Mouse (Mus musculus): ENCODE measurements around the gene Dusp15.

Dusp15 gene

DNA sequence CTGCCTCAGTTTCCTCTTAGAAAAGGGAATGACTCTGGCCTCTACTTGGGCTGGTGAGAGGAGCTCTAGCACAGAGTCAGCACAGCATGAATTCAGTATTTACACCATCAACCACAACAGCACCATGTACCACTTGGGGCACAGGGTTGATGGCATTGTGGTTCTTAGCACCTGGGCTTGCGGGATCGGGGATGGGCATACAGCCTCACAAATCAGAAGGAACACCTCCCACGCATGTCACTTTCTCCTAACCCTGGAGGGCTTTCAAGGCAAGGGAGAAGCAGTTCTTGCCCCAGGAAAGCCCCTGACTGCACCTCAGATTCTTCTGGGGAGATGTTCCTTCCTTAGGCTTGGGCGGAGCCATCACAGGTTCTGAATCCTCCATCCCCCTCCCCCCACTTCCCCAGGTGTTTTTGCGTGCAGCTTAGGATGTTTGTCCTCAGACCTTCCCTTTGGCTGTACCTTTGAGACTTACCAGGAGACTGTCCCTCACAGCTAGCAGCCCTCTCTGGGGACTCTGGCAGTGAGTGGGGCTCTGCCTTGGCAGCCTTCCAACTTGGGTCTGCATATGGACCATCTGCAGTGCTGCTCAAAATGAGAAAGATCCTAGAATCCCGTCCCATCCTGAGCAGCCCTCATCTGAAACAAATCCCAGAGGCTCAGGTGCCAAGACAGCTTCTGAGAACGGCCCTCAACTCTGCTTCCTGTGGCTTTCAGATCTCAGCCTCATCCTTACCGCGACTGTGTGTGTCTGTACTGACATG is 45.0 kb downstream of the Dusp15 start:
- DNase-seq (ENCODE audit: low read depth, low spot score): peak; percentile 43

DNA sequence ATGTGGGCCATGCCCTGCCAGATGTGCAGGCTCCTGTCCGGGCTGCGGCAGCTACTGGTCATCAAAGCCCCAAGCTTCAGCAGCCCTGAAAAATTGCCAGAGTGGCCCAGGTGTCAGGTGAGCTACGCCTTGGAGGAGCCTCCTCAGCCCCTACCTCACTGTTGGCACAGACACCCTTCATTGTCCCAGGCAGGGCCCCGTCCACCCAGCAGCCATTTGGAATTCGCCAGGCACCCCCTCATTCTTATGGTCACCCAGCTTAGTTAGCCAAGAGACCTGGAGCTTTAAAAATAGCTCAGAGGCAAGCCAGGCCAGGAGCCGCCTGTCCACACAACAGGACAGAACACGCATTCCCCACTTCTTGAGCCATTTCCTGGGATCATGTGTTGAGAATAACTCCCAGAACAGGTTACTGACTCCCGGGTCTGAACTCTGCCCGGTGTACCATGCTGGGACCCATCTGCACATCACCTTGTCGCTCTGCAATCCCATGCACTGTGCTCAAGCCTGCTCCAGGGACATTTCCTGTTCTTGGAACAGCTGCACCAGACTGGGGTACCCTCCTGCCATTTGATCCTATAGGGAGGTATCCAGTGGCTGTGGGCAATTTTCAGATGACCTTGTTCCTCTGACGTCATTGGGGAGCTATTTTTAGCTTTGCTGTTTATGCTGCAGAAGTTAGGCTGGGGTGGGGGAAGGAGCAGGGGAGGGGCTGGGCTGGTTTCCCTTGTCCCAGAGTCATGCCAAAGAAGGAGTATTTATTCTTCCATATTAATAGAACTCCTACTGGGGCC is 46.3 kb downstream of the Dusp15 start:
- peak; percentile 97 for DNase-seq (ENCODE audit: low read depth, low spot score)

DNA sequence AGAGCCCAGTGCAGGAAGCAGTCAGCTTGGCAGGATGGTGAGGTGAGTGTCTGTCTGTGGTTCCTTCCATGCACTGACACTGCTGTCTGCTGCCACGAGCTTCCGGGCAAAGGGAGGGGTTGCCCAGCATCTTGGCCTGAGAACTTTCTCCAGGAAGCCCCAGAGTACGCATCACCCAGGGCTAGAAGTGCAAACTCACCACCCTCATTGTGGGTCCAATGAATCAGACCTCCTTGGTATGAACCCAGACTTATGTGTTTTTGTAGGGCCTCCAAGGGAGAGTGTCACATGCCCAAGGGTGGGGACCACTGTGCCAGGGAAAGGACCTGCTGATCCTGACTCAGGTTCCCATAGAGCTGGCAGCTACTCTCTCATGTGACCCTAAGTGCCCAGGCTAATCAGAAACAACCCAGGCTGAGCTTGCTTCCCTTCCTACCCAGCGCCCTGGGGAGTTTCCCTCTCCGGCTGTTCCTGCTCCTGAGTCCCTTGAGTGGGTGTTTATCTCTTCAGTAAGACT is 47.3 kb downstream of the Dusp15 start:
- DNase-seq (ENCODE audit: low read depth, low spot score): peak; percentile 95

DNA sequence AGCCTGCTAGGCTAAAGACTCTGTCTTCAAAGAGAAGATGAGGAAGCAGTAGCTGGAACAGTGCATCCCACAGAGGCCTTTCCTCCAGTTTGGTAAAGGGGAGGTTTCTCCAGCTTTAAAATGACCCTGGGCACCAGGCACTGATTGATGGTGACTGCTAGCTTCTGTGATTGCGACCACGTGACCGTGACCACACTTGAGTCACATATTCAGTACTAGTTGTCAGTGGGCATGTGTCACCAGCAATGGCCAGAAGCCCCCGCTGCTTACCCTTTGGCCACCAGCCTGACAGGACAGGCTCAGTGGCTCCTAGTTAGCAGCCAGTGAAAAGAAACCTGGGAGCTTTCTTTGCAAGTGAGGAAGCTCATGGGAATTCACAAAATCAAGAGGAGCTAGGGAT is 47.9 kb downstream of the Dusp15 start:
- DNase-seq (ENCODE audit: low read depth, low spot score): no peak

DNA sequence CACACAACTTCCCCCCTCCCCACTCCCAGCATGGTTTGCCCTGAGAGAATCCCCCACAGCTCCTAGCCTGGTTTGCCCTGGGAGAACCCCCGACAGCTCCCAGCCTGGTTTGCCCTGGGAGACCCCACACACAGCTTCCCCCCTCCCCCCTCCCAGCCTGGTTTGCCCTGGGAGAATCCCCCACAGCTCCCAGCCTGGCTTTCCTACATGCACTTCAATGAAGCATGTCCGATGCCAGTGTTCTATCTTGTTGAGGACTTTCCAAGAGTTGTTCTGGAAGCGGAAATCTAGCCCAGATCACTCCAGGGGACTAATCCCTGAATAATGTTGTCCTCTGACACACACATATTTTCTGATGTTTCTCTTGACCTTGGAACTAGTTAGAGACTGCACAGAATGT is 48.8 kb downstream of the Dusp15 start:
- no peak for DNase-seq (ENCODE audit: low read depth, low spot score)

DNA sequence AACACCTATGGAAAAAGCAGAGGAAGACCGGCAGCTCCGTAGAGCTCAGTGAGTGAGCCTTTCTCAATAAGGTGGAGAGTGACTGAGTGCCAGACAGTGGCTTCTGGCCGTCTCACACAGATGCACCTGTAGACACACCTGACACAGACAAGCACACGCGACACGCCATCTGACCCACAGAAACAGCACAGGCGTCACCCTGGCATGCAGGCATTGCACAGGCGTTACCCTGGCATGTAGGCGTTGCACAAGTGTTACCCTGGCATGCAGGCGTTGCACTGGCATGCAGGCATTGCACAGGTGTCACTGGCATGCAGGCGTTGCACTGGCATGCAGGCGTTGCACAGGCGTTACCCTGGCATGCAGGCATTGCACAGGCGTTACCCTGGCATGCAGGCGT is 50.2 kb downstream of the Dusp15 start:
- DNase-seq (ENCODE audit: low read depth, low spot score): no peak

DNA sequence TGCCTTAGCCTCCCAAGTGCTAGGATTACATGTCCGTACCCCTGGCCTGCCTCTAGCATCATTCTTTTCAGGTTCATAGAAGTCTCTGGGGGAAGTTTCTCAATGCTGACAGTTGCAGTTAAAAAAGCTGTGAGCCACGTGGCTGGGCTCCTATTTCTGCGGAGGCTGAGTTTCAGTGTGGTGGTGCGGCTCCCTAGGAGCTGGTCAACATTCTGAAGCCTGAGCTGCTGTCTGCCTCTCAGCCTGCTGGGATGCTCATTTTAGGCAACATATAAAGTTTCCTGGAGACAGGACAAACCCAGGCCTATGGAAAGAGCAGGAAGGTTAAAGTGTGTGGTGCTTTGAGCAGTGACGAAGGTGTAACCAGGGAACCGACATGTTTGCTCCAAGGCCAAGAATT is 52.5 kb downstream of the Dusp15 start:
- peak; percentile 89 for DNase-seq (ENCODE audit: low read depth, low spot score)

DNA sequence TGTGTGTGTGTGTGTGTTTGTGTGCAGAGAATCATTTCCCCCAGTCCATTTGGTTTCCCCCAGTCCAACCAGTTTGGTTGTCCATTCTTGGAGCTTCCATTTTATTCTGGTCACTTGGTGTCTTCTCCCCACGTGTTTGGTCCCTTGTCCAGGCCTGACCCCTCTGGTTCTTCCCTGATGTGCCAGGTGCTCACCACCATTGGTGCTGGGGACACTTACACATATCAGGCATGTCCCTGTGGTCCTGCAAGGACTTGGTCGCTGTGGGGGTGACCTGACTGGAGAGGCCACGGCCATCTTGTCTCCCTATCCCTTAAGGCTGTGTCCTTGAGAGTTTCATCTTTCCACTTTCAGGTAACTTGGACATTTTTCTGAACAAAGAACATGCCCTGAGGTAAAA is 54.6 kb downstream of the Dusp15 start:
- no peak for DNase-seq (ENCODE audit: low read depth, low spot score)

DNA sequence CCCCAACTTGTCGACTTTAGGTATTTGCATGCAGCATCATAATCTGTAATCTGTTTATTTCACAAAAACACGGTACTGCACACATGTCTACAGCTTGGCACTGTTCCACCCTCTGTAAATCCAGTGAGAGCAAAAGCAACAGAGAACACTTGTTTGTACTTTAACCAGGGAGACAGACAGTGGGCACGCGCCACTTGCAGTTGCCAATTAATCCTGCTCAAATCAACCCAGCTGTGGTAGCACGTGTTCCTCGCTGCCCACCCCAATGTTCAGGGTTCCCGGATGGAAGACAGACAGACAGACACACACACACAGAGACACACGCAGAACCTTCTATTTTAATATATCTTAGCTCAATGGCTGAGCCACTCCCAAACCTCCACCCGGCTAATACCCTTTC is 55.7 kb downstream of the Dusp15 start:
- DNase-seq (ENCODE audit: low read depth, low spot score): no peak
